9 mouse cellular contexts compared by ENCODE assay signal in the genomic region with DNA sequence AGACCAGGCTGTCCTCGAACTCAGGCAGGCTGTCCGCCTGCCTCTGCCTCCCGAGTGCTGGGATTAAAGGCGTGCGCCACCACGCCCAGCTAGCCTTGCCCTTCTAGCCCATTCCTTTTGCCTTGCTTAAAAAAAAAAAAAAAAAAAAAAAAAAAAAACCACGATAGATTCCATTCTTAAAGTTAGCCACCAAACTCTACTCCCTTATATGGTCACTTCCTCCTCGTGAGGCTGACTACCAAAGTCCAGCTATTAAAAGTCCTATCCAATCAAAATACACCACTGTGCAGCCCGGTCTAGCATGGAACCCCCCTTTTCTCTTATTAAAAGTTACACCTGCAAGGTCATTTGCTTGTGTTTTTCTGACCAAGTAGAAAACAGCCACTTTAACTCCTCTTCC. TPM values are rescaled to one million over a fixed set of nuclear protein-coding genes. Genes with fewer than 3 reads are reported as not detected.
DNase-seq lines count a peak whose midpoint lies in the region; ATAC-seq and TF ChIP-seq lines count a peak whose summit lies in the region.
"Had no signal": no experiment of that assay in that cellular context is flagged by ENCODE, and none has a peak within 500 bp of the region (broad histone marks: within the 10 kb centered on the region; RNA-seq: fewer than 3 reads in every experiment).

No protein-coding gene starts in this region.

- H3K27me3 ChIP-seq in heart, postnatal 0 days (ENCODE audit: control insufficient read depth, insufficient read depth, low read length): no peaks in the 10 kb centered on the region
- H3K27me3 ChIP-seq in embryonic facial prominence, embryonic 14.5 days (replicated peaks; ENCODE audit: control insufficient read depth, insufficient read depth, low read length): no peaks in the 10 kb centered on the region
- H3K27me3 ChIP-seq in kidney, embryonic 14.5 days (ENCODE audit: control insufficient read depth, insufficient read depth, low read length): no peaks in the 10 kb centered on the region
- no peaks in the 10 kb centered on the region for H3K27me3 ChIP-seq in neural tube, embryonic 12.5 days (replicated peaks)
- H3K27me3 ChIP-seq in thymus, adult 2 months (ENCODE audit: control insufficient read depth, insufficient read depth, low read length): no peaks in the 10 kb centered on the region

- WGBS in heart, postnatal 0 days: 84% methylated on average over 9 of the region's 9 CpGs
- WGBS in embryonic facial prominence, embryonic 14.5 days: 91% methylated on average over 9 of the region's 9 CpGs
- WGBS in kidney, embryonic 14.5 days: 87% methylated on average over 9 of the region's 9 CpGs
- WGBS in neural tube, embryonic 12.5 days: 92% methylated on average over 9 of the region's 9 CpGs
- WGBS in thymus, adult 2 months: 75% methylated on average over 9 of the region's 9 CpGs

- peaks cover 14% of the 10 kb centered on the region; the same call in 1 of the 2 replicates for H3K4me1 ChIP-seq in heart, postnatal 0 days (ENCODE audit: control insufficient read depth, insufficient read depth)
- no peaks in the 10 kb centered on the region for H3K4me1 ChIP-seq in embryonic facial prominence, embryonic 14.5 days (ENCODE audit: control insufficient read depth, insufficient read depth, low read length)
- H3K4me1 ChIP-seq in kidney, embryonic 14.5 days (ENCODE audit: control insufficient read depth, insufficient read depth, low read length): peaks cover 11% of the 10 kb centered on the region; the same call in 1 of the 2 replicates
- H3K4me1 ChIP-seq in neural tube, embryonic 12.5 days: peaks cover 17% of the 10 kb centered on the region
- H3K4me1 ChIP-seq in thymus, adult 2 months (replicated peaks; ENCODE audit: control insufficient read depth, insufficient read depth, low read length): peaks cover 11% of the 10 kb centered on the region

- intact Hi-C loops in heart, postnatal 10 days (cut with DNase I): loop anchor here (10.0 kb wide), 3 partner anchors 181 to 341 kb away; partner anchors contain the start of gene Mtg2

- no peak for TF ChIP-seq POLR2A in thymus, adult 2 months (IDR thresholded peaks at IDR 0.05; ENCODE audit: control insufficient read depth, extremely low read depth, insufficient read depth, low read length, poor library complexity)

- DNase-seq in heart, postnatal 0 days (ENCODE audit: low spot score): no peak
- no peak for DNase-seq in heart, postnatal 10 days
- no peak for DNase-seq in embryonic facial prominence, embryonic 14.5 days (ENCODE audit: low spot score)
- no peak for DNase-seq in layer of hippocampus, postnatal 14 days (ENCODE audit: low spot score in 2 of 2)
- DNase-seq in spleen, postnatal 4 days (ENCODE audit: low spot score in 2 of 2): no peak
- no peak for DNase-seq in thymus, adult 2 months
- DNase-seq: thymus, postnatal 14 days had no signal

- H3K36me3 ChIP-seq in heart, postnatal 0 days (replicated peaks; ENCODE audit: control insufficient read depth, insufficient read depth, low read length): peaks cover 19% of the 10 kb centered on the region
- H3K36me3 ChIP-seq in embryonic facial prominence, embryonic 14.5 days (ENCODE audit: control insufficient read depth, insufficient read depth, low read length): peaks cover 25% of the 10 kb centered on the region
- H3K36me3 ChIP-seq in kidney, embryonic 14.5 days (ENCODE audit: control insufficient read depth, insufficient read depth, low read length): peaks cover 25% of the 10 kb centered on the region
- peaks cover 20% of the 10 kb centered on the region for H3K36me3 ChIP-seq in neural tube, embryonic 12.5 days
- H3K36me3 ChIP-seq in thymus, adult 2 months (ENCODE audit: control insufficient read depth, insufficient read depth, low read length): peaks cover 14% of the 10 kb centered on the region; the same call in 1 of the 2 replicates

- no peak for ATAC-seq in heart, postnatal 0 days (ENCODE audit: insufficient read depth, low read depth)
- no peak for ATAC-seq in embryonic facial prominence, embryonic 14.5 days (ENCODE audit: low read depth)
- ATAC-seq in kidney, embryonic 14.5 days (ENCODE audit: low FRiP score, low TSS enrichment): no peak
- no peak for ATAC-seq in neural tube, embryonic 12.5 days (ENCODE audit: low FRiP score, low read depth)

- H3K9ac ChIP-seq in heart, postnatal 0 days (replicated peaks; ENCODE audit: low read depth, low read length): no peak overlapping the region
- H3K9ac ChIP-seq in embryonic facial prominence, embryonic 14.5 days (ENCODE audit: low read depth, low read length): no peak overlapping the region
- H3K9ac ChIP-seq in kidney, embryonic 14.5 days (ENCODE audit: low read depth, low read length): no peak overlapping the region
- no peak overlapping the region for H3K9ac ChIP-seq in neural tube, embryonic 12.5 days

- no peaks in the 10 kb centered on the region for H3K9me3 ChIP-seq in heart, postnatal 0 days (replicated peaks; ENCODE audit: control insufficient read depth, low read length)
- H3K9me3 ChIP-seq in embryonic facial prominence, embryonic 14.5 days (ENCODE audit: control insufficient read depth, low read length): no peaks in the 10 kb centered on the region
- H3K9me3 ChIP-seq in kidney, embryonic 14.5 days (ENCODE audit: control insufficient read depth, low read length): no peaks in the 10 kb centered on the region
- no peaks in the 10 kb centered on the region for H3K9me3 ChIP-seq in neural tube, embryonic 12.5 days

- peak overlapping the region; percentile 89; the same call in 1 of the 2 replicates for H3K27ac ChIP-seq in heart, postnatal 0 days (ENCODE audit: low read depth)
- H3K27ac ChIP-seq in embryonic facial prominence, embryonic 14.5 days (replicated peaks; ENCODE audit: low read depth, low read length): no peak overlapping the region
- H3K27ac ChIP-seq in kidney, embryonic 14.5 days (ENCODE audit: low read depth, low read length): no peak overlapping the region
- no peak overlapping the region for H3K27ac ChIP-seq in neural tube, embryonic 12.5 days
- no peak overlapping the region for H3K27ac ChIP-seq in thymus, adult 2 months (ENCODE audit: control insufficient read depth, insufficient read depth, low read length)

- no peak for TF ChIP-seq EP300 in heart, postnatal 0 days (IDR thresholded peaks at IDR 0.05; ENCODE audit: low read depth)

- no peak for TF ChIP-seq CTCF in heart, postnatal 0 days (IDR thresholded peaks at IDR 0.05; ENCODE audit: low read depth)
- no peak for TF ChIP-seq CTCF in thymus, adult 2 months (IDR thresholded peaks at IDR 0.05; ENCODE audit: borderline replicate concordance, control insufficient read depth, extremely low read depth, insufficient read depth, low read length, poor library complexity)

- H3K4me2 ChIP-seq in heart, postnatal 0 days (ENCODE audit: low read depth, low read length): peak overlapping the region; percentile 79; the same call in 1 of the 2 replicates
- no peak overlapping the region; the same call in 1 of the 2 replicates for H3K4me2 ChIP-seq in embryonic facial prominence, embryonic 14.5 days (ENCODE audit: low read depth, low read length)
- H3K4me2 ChIP-seq in kidney, embryonic 14.5 days (replicated peaks; ENCODE audit: low read depth, low read length): peak overlapping the region; percentile 59
- peak overlapping the region; percentile 75 for H3K4me2 ChIP-seq in neural tube, embryonic 12.5 days (replicated peaks)

- H3K4me3 ChIP-seq in heart, postnatal 0 days (ENCODE audit: low read depth, low read length): no peak overlapping the region
- peak overlapping the region; percentile 77; the same call in 1 of the 2 replicates for H3K4me3 ChIP-seq in embryonic facial prominence, embryonic 14.5 days (ENCODE audit: low read depth, low read length)
- H3K4me3 ChIP-seq in kidney, embryonic 14.5 days (ENCODE audit: low read length): peak overlapping the region; percentile 92; the same call in 1 of the 2 replicates
- H3K4me3 ChIP-seq in neural tube, embryonic 12.5 days: peak overlapping the region; percentile 85; the same call in 1 of the 2 replicates
- no peak overlapping the region for H3K4me3 ChIP-seq in thymus, adult 2 months (ENCODE audit: control insufficient read depth, insufficient read depth, low read length)

RNA-seq across cellular contexts. Expression of gene Rps21, which starts 1.5 kb away (rescaled TPM):
- 706 and 957 TPM in 2 replicates for total RNA-seq in heart, postnatal 0 days (2014; rRNA removed; ENCODE audit: low replicate concordance)
- polyA plus RNA-seq in heart, postnatal 0 days (2015; fragmentation: Nextera tagmentation; extraction: Ambion mirVana): 356 and 378 TPM in 2 replicates
- 100 to 1,000 TPM; 575 to 597 TPM for total RNA-seq in heart, postnatal 10 days (2021)
- 689 and 787 TPM in 2 replicates for polyA plus RNA-seq in embryonic facial prominence, embryonic 14.5 days (2014; fragmentation: Nextera tagmentation; extraction: Ambion mirVana)
- polyA plus RNA-seq in kidney, embryonic 14.5 days (2014; fragmentation: Nextera tagmentation; extraction: Ambion mirVana): 730 and 1,037 TPM in 2 replicates
- polyA plus RNA-seq in neural tube, embryonic 12.5 days (2016; fragmentation: Nextera tagmentation; extraction: Ambion mirVana): 430 and 468 TPM in 2 replicates
- 100 to 1,000 TPM; 571 to 582 TPM for total RNA-seq in layer of hippocampus, postnatal 14 days (2021)
- polyA plus RNA-seq in thymus, adult 2 months (2012; rRNA removed): 3,034 and 4,273 TPM in 2 replicates

RNA-seq across cellular contexts. Expression of gene Cables2, which starts 17.6 kb away (rescaled TPM):
- 14.6 and 15.3 TPM in 2 replicates for total RNA-seq in heart, postnatal 0 days (2014; rRNA removed; ENCODE audit: low replicate concordance)
- 6.2 and 6.5 TPM in 2 replicates for polyA plus RNA-seq in heart, postnatal 0 days (2015; fragmentation: Nextera tagmentation; extraction: Ambion mirVana)
- 10 to 100 TPM; 16.5 to 16.7 TPM for total RNA-seq in heart, postnatal 10 days (2021)
- polyA plus RNA-seq in embryonic facial prominence, embryonic 14.5 days (2014; fragmentation: Nextera tagmentation; extraction: Ambion mirVana): 16.5 and 17.4 TPM in 2 replicates
- 13.3 and 21.1 TPM in 2 replicates for polyA plus RNA-seq in kidney, embryonic 14.5 days (2014; fragmentation: Nextera tagmentation; extraction: Ambion mirVana)
- polyA plus RNA-seq in neural tube, embryonic 12.5 days (2016; fragmentation: Nextera tagmentation; extraction: Ambion mirVana): 26.3 and 28.7 TPM in 2 replicates
- 10 to 100 TPM; 40.2 to 43.6 TPM for total RNA-seq in layer of hippocampus, postnatal 14 days (2021)
- polyA plus RNA-seq in thymus, adult 2 months (2012; rRNA removed): 25.7 and 27.3 TPM in 2 replicates

RNA-seq across cellular contexts. Expression of gene Lama5, which starts 30.0 kb away (rescaled TPM):
- total RNA-seq in heart, postnatal 0 days (2014; rRNA removed; ENCODE audit: low replicate concordance): 69.6 and 95.7 TPM in 2 replicates
- polyA plus RNA-seq in heart, postnatal 0 days (2015; fragmentation: Nextera tagmentation; extraction: Ambion mirVana): 16.6 and 16.9 TPM in 2 replicates
- 10 to 100 TPM; 44.6 to 46.5 TPM for total RNA-seq in heart, postnatal 10 days (2021)
- polyA plus RNA-seq in embryonic facial prominence, embryonic 14.5 days (2014; fragmentation: Nextera tagmentation; extraction: Ambion mirVana): 25.2 and 28.2 TPM in 2 replicates
- 43.1 and 54.1 TPM in 2 replicates for polyA plus RNA-seq in kidney, embryonic 14.5 days (2014; fragmentation: Nextera tagmentation; extraction: Ambion mirVana)
- 2.8 and 2.9 TPM in 2 replicates for polyA plus RNA-seq in neural tube, embryonic 12.5 days (2016; fragmentation: Nextera tagmentation; extraction: Ambion mirVana)
- total RNA-seq in layer of hippocampus, postnatal 14 days (2021): 10 to 100 TPM in 1 of 2 experiments, 1 to 10 TPM in 1; 7.3 to 10.7 TPM
- polyA plus RNA-seq in thymus, adult 2 months (2012; rRNA removed): 9.2 and 13.1 TPM in 2 replicates

RNA-seq across cellular contexts. Expression of gene Rbbp8nl, which starts 34.0 kb away (rescaled TPM):
- not detected in 2 replicates for total RNA-seq in heart, postnatal 0 days (2014; rRNA removed; ENCODE audit: low replicate concordance)
- not detected in 2 replicates for polyA plus RNA-seq in heart, postnatal 0 days (2015; fragmentation: Nextera tagmentation; extraction: Ambion mirVana)
- total RNA-seq in heart, postnatal 10 days (2021): not detected
- polyA plus RNA-seq in embryonic facial prominence, embryonic 14.5 days (2014; fragmentation: Nextera tagmentation; extraction: Ambion mirVana): 0.81 and 0.84 TPM in 2 replicates
- 0.37 and 1.1 TPM in 2 replicates for polyA plus RNA-seq in kidney, embryonic 14.5 days (2014; fragmentation: Nextera tagmentation; extraction: Ambion mirVana)
- polyA plus RNA-seq in neural tube, embryonic 12.5 days (2016; fragmentation: Nextera tagmentation; extraction: Ambion mirVana): 0.13 TPM in 1 of 2 replicates, not detected in the other
- not detected for total RNA-seq in layer of hippocampus, postnatal 14 days (2021)
- 0.36 and 0.59 TPM in 2 replicates for polyA plus RNA-seq in thymus, adult 2 months (2012; rRNA removed)

Comparison
In these comparisons a context has a peak if more than half of its experiments do, and no peak if none do; other contexts are left out.
1. H3K4me3 ChIP-seq: peak in embryonic facial prominence, embryonic 14.5 days (single experiment), kidney, embryonic 14.5 days (single experiment) and neural tube, embryonic 12.5 days (single experiment); none in heart, postnatal 0 days (single experiment) and thymus, adult 2 months (single experiment).